Comparison of ENCODE assay signal across 11 mouse cellular contexts in genomic region chr1:46380641-46381040, GRCm38 (mm10). TPM values are rescaled to one million over a fixed set of nuclear protein-coding genes. Genes with fewer than 3 reads are reported as not detected.
DNase-seq lines count a peak whose midpoint lies in the region; TF ChIP-seq lines count a peak whose summit lies in the region.
"Not testable (repeated sequence)": the region's sequence is repeated elsewhere in the genome, so short reads cannot be mapped to it uniquely, and the experiment has no call there.
"Had no signal": no experiment of that assay in that cellular context is flagged by ENCODE, and none has a peak within 500 bp of the region (broad histone marks: within the 10 kb centered on the region; RNA-seq: fewer than 3 reads in every experiment).

No protein-coding gene starts in this region.

- WGBS in kidney, adult 2 months = 65% methylated on average over 3 of the region's 3 CpGs

- not testable (repeated sequence) for H3K27ac ChIP-seq in kidney, adult 2 months (ENCODE audit: insufficient read depth, low read depth, low read length)

- H3K27me3 ChIP-seq in kidney, adult 2 months (replicated peaks; ENCODE audit: control insufficient read depth, insufficient read depth, low read length) = not testable (repeated sequence)

- H3K36me3 ChIP-seq in kidney, adult 2 months (ENCODE audit: control insufficient read depth, insufficient read depth, low read length) = not testable (repeated sequence)

- TF ChIP-seq CTCF in kidney, adult 2 months (conservative IDR thresholded peaks at IDR 0.05; ENCODE audit: insufficient read depth, insufficient read length, low read depth, low read length) = not testable (repeated sequence)

- not testable (repeated sequence) for H3K4me3 ChIP-seq in kidney, adult 2 months (ENCODE audit: insufficient read depth, low read depth, low read length)

- H3K4me1 ChIP-seq in kidney, adult 2 months (ENCODE audit: control insufficient read depth, insufficient read depth, low read length) = not testable (repeated sequence)

- peak; percentile 48 for DNase-seq in kidney, adult 11 months
- DNase-seq in kidney, adult 18-20 months = peak; percentile 9
- peak; percentile 68 for DNase-seq in kidney, adult 2 months
- DNase-seq in kidney, adult 8-10 months = peak; percentile 42 to 51
- peak; percentile 74 for DNase-seq in kidney, adult 9 months
- DNase-seq in kidney, postnatal 14 days = peak; percentile 5
- DNase-seq in kidney, postnatal 25 days = peak; percentile 3 to 60
- DNase-seq in kidney, postnatal 36 days = peak; percentile 47 to 50

- TF ChIP-seq POLR2A in kidney, adult 2 months (IDR thresholded peaks at IDR 0.05; ENCODE audit: low read depth, low read length) = not testable (repeated sequence)

RNA-seq across cellular contexts. Expression of gene Dnah7c, which starts 44.8 kb away (rescaled TPM):
- polyA plus RNA-seq in kidney, adult 2 months (2012; rRNA removed) = 0.09 and 0.11 TPM in 2 replicates
- polyA plus RNA-seq: activated CD4-positive, CD25-positive, alpha-beta regulatory T cell, adult 4 months; C2C12; G1E had no signal

Comparison
In these comparisons a context has a peak if more than half of its experiments do, and no peak if none do; other contexts are left out.
1. DNase-seq: peak in every context shown above with its lines; median percentile 74 in kidney, adult 9 months; 68 in kidney, adult 2 months; 48 in kidney, postnatal 36 days; 48 in kidney, adult 11 months; 46 in kidney, adult 8-10 months; 32 in kidney, postnatal 25 days; 9 in kidney, adult 18-20 months; 5 in kidney, postnatal 14 days.